Mouse (Mus musculus): ENCODE data around the gene Cacna1c.

- TF ChIP-seq CTCF (IDR thresholded peaks at IDR 0.05; ENCODE audit: borderline replicate concordance, extremely low read depth, insufficient read depth, insufficient read length): no peak
- TF ChIP-seq POLR2A (IDR thresholded peaks at IDR 0.05; ENCODE audit: borderline replicate concordance, extremely low read depth, insufficient read depth, insufficient read length, poor library complexity, severe bottlenecking): no peak
Measured at GRCm38 (mm10) chr6:118758290-118758907, 437.8 kb downstream of the Cacna1c start.
